Mouse (Mus musculus) olfactory bulb, adult 2 months (tissue): ENCODE data around the gene Clic5. TPM values are rescaled to one million over a fixed set of nuclear protein-coding genes. Genes with fewer than 3 reads are reported as not detected.

Experiments used
- H3K27ac ChIP-seq: fragments of 200-500 bp; 2 replicates; pipeline ENCODE4 v1.5.1; 2012; ENCODE audit warnings: low read depth, low read length; ENCODE audit not compliant: insufficient read depth
- H3K4me1 ChIP-seq: fragments of 200-500 bp; 2 replicates; pipeline ENCODE4 v1.6.1; 2012; ENCODE audit warnings: low read length; ENCODE audit not compliant: control insufficient read depth, insufficient read depth
- H3K4me3 ChIP-seq: fragments of 200-500 bp; 2 replicates; pipeline ENCODE4 v1.5.1; 2012; ENCODE audit warnings: mild to moderate bottlenecking, low read depth, low read length, moderate library complexity; ENCODE audit not compliant: insufficient read depth
- CTCF ChIP-seq: fragments of 200-500 bp; IDR thresholded peaks from 2 replicates; pipeline ENCODE4 v1.5.1; 2012; ENCODE audit warnings: low read depth, mild to moderate bottlenecking, low read length, moderate library complexity; ENCODE audit not compliant: insufficient read depth
- POLR2A ChIP-seq: fragments of 200-500 bp; IDR thresholded peaks from 2 replicates; pipeline ENCODE4 v1.6.1; 2012; ENCODE audit warnings: mild to moderate bottlenecking, low read depth, low read length, moderate library complexity; ENCODE audit not compliant: insufficient read depth
- WGBS: fragments of 180-500 bp; shearing (Covaris S2); methylation state at CpG from one replicate; pipeline ENCODE4 v1.1.7; 2018; 5-methylcytosine and 5-hydroxymethylcytosine counted together
- polyA plus RNA-seq: library from polyadenylated mRNA; stranded (reverse); fragments of >200 nt; gene quantifications from 2 replicates; pipeline ENCODE4 v1.2.4, GENCODE M21; 2012; ENCODE audit warnings: low replicate concordance; ENCODE audit not compliant: missing spikeins, insufficient read depth, insufficient read length

Clic5 gene
- polyA plus RNA-seq, 1 experiment, result not detected

- no peak for TF ChIP-seq POLR2A
- TF ChIP-seq CTCF, result no peak
- Histone ChIP-seq H3K4me1 (no peaks in the 10 kb centered on the region), H3K27ac (no peak overlapping the region), H3K4me3 (no peak overlapping the region)
- WGBS, result 29% methylated on average over 10 of the region's 10 CpGs
These were observed 139.1 kb downstream of the Clic5 start for GRCm38 (mm10) chr17:44327279-44328146.

DNA sequence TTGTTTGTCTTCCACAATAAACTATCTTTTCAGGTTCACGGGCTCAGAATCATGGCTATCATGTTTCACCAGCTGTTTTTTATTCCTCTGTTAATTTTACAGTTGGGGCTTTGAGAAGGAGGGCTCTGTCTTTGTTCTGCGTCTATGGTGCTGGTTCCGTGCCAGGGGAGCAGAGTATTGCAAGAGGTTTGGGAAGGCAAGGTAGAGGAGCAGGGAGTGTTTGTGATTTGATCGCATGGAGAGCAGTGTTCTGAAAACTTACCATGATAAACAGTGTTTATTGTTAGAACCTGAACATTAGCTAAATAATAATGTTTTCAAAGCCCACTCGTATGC, 139.7 kb downstream of the Clic5 start:
- 19% methylated on average over 5 of the region's 5 CpGs for WGBS
- no peak overlapping the region for H3K27ac ChIP-seq

More for the DNA sequence above, 139.7 kb downstream of the Clic5 start:
- TF ChIP-seq POLR2A, result no peak
- TF ChIP-seq CTCF, result no peak
- Histone ChIP-seq H3K4me3 (no peak overlapping the region), H3K4me1 (no peaks in the 10 kb centered on the region)

Other genes with a start within 250 kb of the Clic5 start
- not detected in 2 replicates for gene Enpp5, start 109.8 kb upstream of the Clic5 start, polyA plus RNA-seq
- not detected in 2 replicates for gene Enpp4, start 82.8 kb upstream of the Clic5 start, polyA plus RNA-seq